Mouse (Mus musculus): ENCODE results near the gene Maml3. TPM values are rescaled to one million over a fixed set of nuclear protein-coding genes. Genes with fewer than 3 reads are reported as not detected.

The Maml3 gene
- 0.64 and 0.65 TPM in 2 replicates for polyA plus RNA-seq (2015; fragmentation: Nextera tagmentation; extraction: Ambion mirVana)

GRCm38 (mm10) chr3:52104636-52105151 is at the start of gene Maml3:
Maml3 (minus strand) TSS chr3:52105076.
- ATAC-seq: peak; percentile 58
- TF ChIP-seq CTCF (IDR thresholded peaks at IDR 0.05; ENCODE audit: low read depth): no peak
- no peak for TF ChIP-seq EP300 (IDR thresholded peaks at IDR 0.05; ENCODE audit: low read depth)
- peak within 1 kb of the TSS; percentile 99 for H3K27ac ChIP-seq (ENCODE audit: low read depth)
- H3K27me3 ChIP-seq (ENCODE audit: insufficient read depth, low read length): no peaks in the 10 kb centered on the region
- H3K9me3 ChIP-seq (ENCODE audit: low read length): no peaks in the 10 kb centered on the region
- under 1% methylated on average over 27 of the region's 49 CpGs for WGBS (ENCODE audit: insufficient replicate concordance)
- peak within 1 kb of the TSS; percentile 99 for H3K4me2 ChIP-seq (ENCODE audit: low read depth, low read length)
- peak within 1 kb of the TSS; percentile 82 for H3K4me3 ChIP-seq (ENCODE audit: low read depth, low read length)
- peaks cover 10% of the 10 kb centered on the region for H3K4me1 ChIP-seq (ENCODE audit: insufficient read depth)
- DNase-seq: peak; percentile 91
- peak within 1 kb of the TSS; percentile 79 for H3K9ac ChIP-seq (replicated peaks)
- no peaks in the 10 kb centered on the region for H3K36me3 ChIP-seq (replicated peaks; ENCODE audit: insufficient read depth, low read length)

- DNase-seq (no peak), ATAC-seq (no peak)
- Histone ChIP-seq H3K9ac (replicated peaks) (no peak overlapping the region), H3K4me3 (ENCODE audit: low read depth, low read length) (no peak overlapping the region), H3K4me2 (ENCODE audit: low read depth, low read length) (no peak overlapping the region), H3K9me3 (ENCODE audit: low read length) (no peaks in the 10 kb centered on the region), H3K27me3 (ENCODE audit: insufficient read depth, low read length) (no peaks in the 10 kb centered on the region), H3K36me3 (replicated peaks; ENCODE audit: insufficient read depth, low read length) (no peaks in the 10 kb centered on the region), H3K4me1 (ENCODE audit: insufficient read depth) (no peaks in the 10 kb centered on the region), H3K27ac (ENCODE audit: low read depth) (no peak overlapping the region)
- 54% methylated on average over 3 of the region's 3 CpGs for WGBS (ENCODE audit: insufficient replicate concordance)
- no peak for TF ChIP-seq CTCF (IDR thresholded peaks at IDR 0.05; ENCODE audit: low read depth)
- no peak for TF ChIP-seq EP300 (IDR thresholded peaks at IDR 0.05; ENCODE audit: low read depth)
These were observed 46.3 kb upstream of the Maml3 start for GRCm38 (mm10) chr3:52151155-52151554.

- WGBS (ENCODE audit: insufficient replicate concordance): 51% methylated on average over 4 of the region's 4 CpGs
- H3K4me2 ChIP-seq (ENCODE audit: low read depth, low read length): no peak overlapping the region
- no peak overlapping the region for H3K9ac ChIP-seq (replicated peaks)
- ATAC-seq (no peak), DNase-seq (no peak)
- no peaks in the 10 kb centered on the region for H3K9me3 ChIP-seq (ENCODE audit: low read length)
- no peaks in the 10 kb centered on the region for H3K4me1 ChIP-seq (ENCODE audit: insufficient read depth)
- TF ChIP-seq EP300 (IDR thresholded peaks at IDR 0.05; ENCODE audit: low read depth) (no peak), CTCF (IDR thresholded peaks at IDR 0.05; ENCODE audit: low read depth) (no peak)
- no peaks in the 10 kb centered on the region for H3K36me3 ChIP-seq (replicated peaks; ENCODE audit: insufficient read depth, low read length)
- H3K4me3 ChIP-seq (ENCODE audit: low read depth, low read length): no peak overlapping the region
- no peak overlapping the region for H3K27ac ChIP-seq (ENCODE audit: low read depth)
- no peaks in the 10 kb centered on the region for H3K27me3 ChIP-seq (ENCODE audit: insufficient read depth, low read length)
These were observed 43.4 kb upstream of the Maml3 start for GRCm38 (mm10) chr3:52148301-52148700.

- no peak for ATAC-seq
- no peak for TF ChIP-seq EP300 (IDR thresholded peaks at IDR 0.05; ENCODE audit: low read depth)
- no peak for TF ChIP-seq CTCF (IDR thresholded peaks at IDR 0.05; ENCODE audit: low read depth)
These were observed 40.0 kb upstream of the Maml3 start for GRCm38 (mm10) chr3:52144776-52145460.

GRCm38 (mm10) chr3:52143017-52143416 is 38.1 kb upstream of the Maml3 start:
- no peak for DNase-seq
- H3K36me3 ChIP-seq (replicated peaks; ENCODE audit: insufficient read depth, low read length): no peaks in the 10 kb centered on the region

More at GRCm38 (mm10) chr3:52144776-52145460, 40.0 kb upstream of the Maml3 start:
- Histone ChIP-seq H3K27me3 (ENCODE audit: insufficient read depth, low read length) (no peaks in the 10 kb centered on the region), H3K9ac (replicated peaks) (no peak overlapping the region), H3K27ac (ENCODE audit: low read depth) (no peak overlapping the region), H3K4me1 (ENCODE audit: insufficient read depth) (no peaks in the 10 kb centered on the region), H3K4me2 (ENCODE audit: low read depth, low read length) (no peak overlapping the region), H3K36me3 (replicated peaks; ENCODE audit: insufficient read depth, low read length) (no peaks in the 10 kb centered on the region), H3K4me3 (ENCODE audit: low read depth, low read length) (no peak overlapping the region), H3K9me3 (ENCODE audit: low read length) (no peaks in the 10 kb centered on the region)
- no peak for DNase-seq
- WGBS (ENCODE audit: insufficient replicate concordance): 80% methylated on average over 12 of the region's 12 CpGs

GRCm38 (mm10) chr3:52140162-52140561 is 35.3 kb upstream of the Maml3 start:
- Histone ChIP-seq H3K36me3 (replicated peaks; ENCODE audit: insufficient read depth, low read length) (no peaks in the 10 kb centered on the region), H3K9ac (replicated peaks) (no peak overlapping the region), H3K4me2 (ENCODE audit: low read depth, low read length) (no peak overlapping the region), H3K4me1 (ENCODE audit: insufficient read depth) (no peaks in the 10 kb centered on the region), H3K4me3 (ENCODE audit: low read depth, low read length) (no peak overlapping the region), H3K27ac (ENCODE audit: low read depth) (no peak overlapping the region), H3K9me3 (ENCODE audit: low read length) (no peaks in the 10 kb centered on the region), H3K27me3 (ENCODE audit: insufficient read depth, low read length) (no peaks in the 10 kb centered on the region)
- no peak for DNase-seq
- TF ChIP-seq CTCF (IDR thresholded peaks at IDR 0.05; ENCODE audit: low read depth) (no peak), EP300 (IDR thresholded peaks at IDR 0.05; ENCODE audit: low read depth) (no peak)
- 62% methylated on average over 16 of the region's 16 CpGs for WGBS (ENCODE audit: insufficient replicate concordance)
- ATAC-seq: no peak

More at GRCm38 (mm10) chr3:52143017-52143416, 38.1 kb upstream of the Maml3 start:
- Histone ChIP-seq H3K4me2 (ENCODE audit: low read depth, low read length) (no peak overlapping the region), H3K9ac (replicated peaks) (no peak overlapping the region), H3K4me3 (ENCODE audit: low read depth, low read length) (no peak overlapping the region), H3K4me1 (ENCODE audit: insufficient read depth) (no peaks in the 10 kb centered on the region), H3K9me3 (ENCODE audit: low read length) (no peaks in the 10 kb centered on the region), H3K27me3 (ENCODE audit: insufficient read depth, low read length) (no peaks in the 10 kb centered on the region), H3K27ac (ENCODE audit: low read depth) (no peak overlapping the region)
- ATAC-seq: no peak
- TF ChIP-seq CTCF (IDR thresholded peaks at IDR 0.05; ENCODE audit: low read depth) (no peak), EP300 (IDR thresholded peaks at IDR 0.05; ENCODE audit: low read depth) (no peak)
- WGBS (ENCODE audit: insufficient replicate concordance): 82% methylated on average over 7 of the region's 7 CpGs
